Mouse (Mus musculus) Muller cell, postnatal 12 days (primary cell): ENCODE data around the gene Npw.

ENCODE experiments used
- DNase-seq: peaks from one replicate; pipeline ENCODE4 v3.0.0-alpha.2; 2015; ENCODE audit errors: inconsistent ontology term

The Npw gene

GRCm38 (mm10) chr17:24640581-24640980 is 17.7 kb downstream of the Npw start:
- DNase-seq: no peak

GRCm38 (mm10) chr17:24640119-24640518 is 18.1 kb downstream of the Npw start:
- no peak for DNase-seq

- no peak for DNase-seq
These were observed 18.7 kb downstream of the Npw start for GRCm38 (mm10) chr17:24639571-24639988.

GRCm38 (mm10) chr17:24638840-24639239 is 19.4 kb downstream of the Npw start:
- no peak for DNase-seq

GRCm38 (mm10) chr17:24638214-24638613 is 20.0 kb downstream of the Npw start:
- no peak for DNase-seq

GRCm38 (mm10) chr17:24636781-24637481 is 21.3 kb downstream of the Npw start:
- DNase-seq: no peak

GRCm38 (mm10) chr17:24635694-24636093 is 22.6 kb downstream of the Npw start:
- DNase-seq: no peak

GRCm38 (mm10) chr17:24635024-24635423 is 23.2 kb downstream of the Npw start:
- no peak for DNase-seq

- no peak for DNase-seq
These were observed 24.4 kb downstream of the Npw start for GRCm38 (mm10) chr17:24633831-24634230.

- peak; percentile 55 for DNase-seq
These were observed 25.3 kb downstream of the Npw start for GRCm38 (mm10) chr17:24632813-24633449.

- peak; percentile 88 for DNase-seq
These were observed 26.0 kb downstream of the Npw start, which contains the start of the genes Tsc2 and Nthl1 for GRCm38 (mm10) chr17:24632167-24632812. Tsc2 (minus strand) TSS chr17:24632630. Nthl1 (plus strand) TSS chr17:24632680.

- no peak for DNase-seq
These were observed 28.2 kb downstream of the Npw start for GRCm38 (mm10) chr17:24630072-24630471.

- DNase-seq: peak; percentile 68
These were observed 29.6 kb downstream of the Npw start for GRCm38 (mm10) chr17:24628646-24629045.

GRCm38 (mm10) chr17:24625472-24625871 is 32.8 kb downstream of the Npw start:
- DNase-seq: no peak

GRCm38 (mm10) chr17:24617561-24618194 is 40.6 kb downstream of the Npw start:
- DNase-seq: peak; percentile 29

- DNase-seq: no peak
These were observed 47.5 kb downstream of the Npw start for GRCm38 (mm10) chr17:24610711-24611110.

GRCm38 (mm10) chr17:24608874-24609273 is 49.4 kb downstream of the Npw start:
- no peak for DNase-seq

- no peak for DNase-seq
These were observed 49.9 kb downstream of the Npw start for GRCm38 (mm10) chr17:24608370-24608769.
